Comparison of ENCODE assay signal across 19 mouse cellular contexts in genomic region chr2:65664481-65664880, GRCm38 (mm10). TPM values are rescaled to one million over a fixed set of nuclear protein-coding genes. Genes with fewer than 3 reads are reported as not detected.
"Had no signal": no experiment of that assay in that cellular context is flagged by ENCODE, and none has a peak within 500 bp of the region (broad histone marks: within the 10 kb centered on the region; RNA-seq: fewer than 3 reads in every experiment).

No protein-coding gene starts in this region.

- H3K4me3 ChIP-seq: midbrain, embryonic 10.5 days; midbrain, embryonic 12.5 days; myocyte; neural tube, embryonic 13.5 days; neural tube, embryonic 15.5 days had no signal

- H3K27me3 ChIP-seq: midbrain, embryonic 12.5 days; neural tube, embryonic 13.5 days; neural tube, embryonic 15.5 days had no signal

- H3K4me2 ChIP-seq: lung, embryonic 14.5 days; midbrain, embryonic 12.5 days; neural tube, embryonic 13.5 days; neural tube, embryonic 15.5 days had no signal

- DNase-seq: lung, adult 18-20 months; lung, embryonic 14.5 days; lung, postnatal 10 days; lung, postnatal 4 days; midbrain, embryonic 14.5 days; right cerebral cortex, adult 18-20 months; right cerebral cortex, postnatal 25 days; right cerebral cortex, postnatal 4 days; spleen, adult 18-20 months; thymus, adult 18-20 months; thymus, postnatal 14 days; thymus, postnatal 36 days had no signal

- H3K27ac ChIP-seq: neural tube, embryonic 13.5 days; neural tube, embryonic 15.5 days had no signal

- ATAC-seq: midbrain, embryonic 16.5 days had no signal

- H3K9ac ChIP-seq: lung, embryonic 14.5 days; midbrain, embryonic 12.5 days; neural tube, embryonic 13.5 days; neural tube, embryonic 15.5 days had no signal

- H3K9me3 ChIP-seq: midbrain, embryonic 10.5 days; midbrain, embryonic 12.5 days; neural tube, embryonic 13.5 days; neural tube, embryonic 15.5 days had no signal

- H3K36me3 ChIP-seq: midbrain, embryonic 10.5 days; midbrain, embryonic 12.5 days; neural tube, embryonic 13.5 days; neural tube, embryonic 15.5 days had no signal

RNA-seq across cellular contexts. Expression of gene Scn2a, which starts 43.9 kb away (rescaled TPM):
- total RNA-seq: megakaryocyte, adult 5-6 weeks had no signal
